Mouse (Mus musculus): ENCODE measurements around the gene Gm13696.
"Not testable (repeated sequence)": the region's sequence is repeated elsewhere in the genome, so short reads cannot be mapped to it uniquely, and the experiment has no call there.

The Gm13696 gene

DNA sequence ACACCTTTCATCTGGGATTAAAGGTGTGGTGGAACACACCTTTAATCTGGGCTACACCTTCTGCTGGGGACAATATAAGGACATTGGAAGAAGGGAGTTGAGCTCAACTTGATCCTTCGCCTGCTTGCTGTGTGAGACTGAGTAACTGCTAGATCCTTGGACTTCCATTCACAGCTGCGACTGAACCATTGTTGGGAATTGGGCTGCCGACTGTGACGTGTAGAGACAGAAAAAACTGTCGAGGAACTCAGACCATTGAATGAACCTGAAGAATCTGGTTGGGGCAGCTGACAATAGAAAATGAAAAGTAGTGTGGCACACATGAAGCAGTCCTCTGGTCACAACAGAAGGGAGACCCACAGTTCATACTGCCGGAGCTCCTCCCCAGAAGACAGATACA, at the start of gene Gm13696:
Gm13696 (plus strand) TSS at position 301 of the 400 bp plus-strand sequence.
- not testable (repeated sequence) for ATAC-seq (ENCODE audit: low TSS enrichment)

DNA sequence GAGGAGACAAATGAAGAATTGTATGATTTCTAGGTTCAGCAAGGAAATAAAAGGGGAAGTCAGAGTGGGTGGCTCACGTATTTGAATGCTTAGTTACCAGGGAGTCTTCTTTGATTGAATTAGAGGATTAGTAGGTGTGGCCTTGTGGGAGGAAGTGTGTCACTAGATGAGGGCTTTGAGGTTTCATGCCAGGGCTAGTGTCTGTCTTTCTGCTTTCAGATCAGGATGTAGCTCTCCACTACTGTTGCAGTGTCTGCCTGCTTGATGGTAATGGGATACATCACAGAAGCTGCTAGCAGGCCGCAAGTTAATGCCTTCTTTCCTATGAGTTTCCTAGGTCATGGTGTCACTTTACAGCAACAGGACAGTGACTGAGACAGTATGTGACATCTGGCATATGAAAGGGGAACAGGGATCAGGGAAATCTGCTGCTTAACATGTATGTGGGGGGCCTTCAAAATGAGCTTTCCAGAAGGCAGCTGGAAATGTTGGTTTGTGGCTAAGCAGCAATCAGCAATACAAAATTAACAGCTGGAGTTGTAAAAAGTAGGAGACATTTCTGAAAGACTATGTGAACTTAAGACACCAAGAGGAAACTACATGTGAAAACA, 43.3 kb upstream of the Gm13696 start:
- ATAC-seq (ENCODE audit: low TSS enrichment): no peak

DNA sequence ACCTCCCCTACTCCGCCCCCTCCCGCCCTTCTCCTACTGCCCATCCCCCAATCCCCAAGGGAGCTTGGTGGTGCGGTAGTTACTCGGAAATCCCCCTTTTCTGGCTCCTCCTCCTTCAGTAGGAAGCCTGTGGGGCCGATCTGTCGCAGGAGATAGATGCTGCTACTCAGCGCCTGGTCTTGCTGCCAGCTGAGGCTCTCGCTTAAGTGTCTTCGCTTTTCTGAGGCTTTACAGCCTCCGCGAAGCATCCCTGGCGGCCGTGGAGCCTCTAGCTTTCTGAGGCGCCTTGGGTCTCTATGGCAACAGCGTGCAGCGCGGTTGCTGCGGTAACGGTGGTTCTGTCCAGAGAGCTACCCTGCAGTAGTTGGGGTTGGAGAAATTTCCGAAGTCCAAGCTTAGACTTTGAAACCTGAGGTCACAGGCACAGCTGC, 32.0 kb upstream of the Gm13696 start, which contains the start of gene Zswim2:
Zswim2 (minus strand) TSS at position 298 of the 431 bp plus-strand sequence.
- peak; percentile 100 for ATAC-seq (ENCODE audit: low TSS enrichment)

DNA sequence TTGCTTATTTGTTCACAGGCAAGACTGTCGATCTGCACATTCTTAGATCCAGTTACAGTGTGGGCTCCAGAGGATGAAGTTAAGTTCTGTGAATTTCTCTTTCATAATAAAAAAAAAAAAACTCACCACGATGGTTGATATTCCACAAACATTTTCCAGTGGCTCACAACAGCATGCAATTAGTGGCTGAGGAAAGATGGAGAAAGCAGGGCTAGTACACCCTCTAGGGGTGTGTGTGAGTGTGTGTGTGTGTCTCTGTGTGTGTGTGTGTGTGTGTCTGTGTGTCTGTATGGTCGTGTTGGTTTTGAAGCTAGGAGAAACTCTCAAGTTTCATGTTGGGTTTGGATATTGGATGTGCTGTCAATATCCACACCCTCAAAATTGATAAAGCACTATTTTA, 31.5 kb upstream of the Gm13696 start:
- no peak for ATAC-seq (ENCODE audit: low TSS enrichment)

DNA sequence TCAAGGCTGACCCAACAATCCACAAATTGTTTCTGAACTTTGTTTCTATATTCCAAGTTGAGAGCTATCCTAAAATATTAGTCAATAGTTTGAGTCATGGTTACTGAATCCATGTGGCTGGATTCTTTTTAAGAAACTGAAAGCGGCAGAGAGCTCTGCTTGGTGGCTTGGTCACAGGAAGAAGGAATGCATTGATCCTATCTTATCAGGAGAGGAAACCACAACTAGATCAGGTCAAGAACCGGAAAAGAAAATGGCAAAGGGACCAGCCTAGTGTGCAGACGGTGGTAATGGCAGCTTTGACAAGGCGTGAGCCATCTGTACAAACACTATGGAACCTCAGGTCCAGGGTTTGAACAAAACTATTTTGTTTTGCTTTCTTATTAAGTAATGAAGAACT, 31.1 kb upstream of the Gm13696 start:
- ATAC-seq (ENCODE audit: low TSS enrichment): no peak

DNA sequence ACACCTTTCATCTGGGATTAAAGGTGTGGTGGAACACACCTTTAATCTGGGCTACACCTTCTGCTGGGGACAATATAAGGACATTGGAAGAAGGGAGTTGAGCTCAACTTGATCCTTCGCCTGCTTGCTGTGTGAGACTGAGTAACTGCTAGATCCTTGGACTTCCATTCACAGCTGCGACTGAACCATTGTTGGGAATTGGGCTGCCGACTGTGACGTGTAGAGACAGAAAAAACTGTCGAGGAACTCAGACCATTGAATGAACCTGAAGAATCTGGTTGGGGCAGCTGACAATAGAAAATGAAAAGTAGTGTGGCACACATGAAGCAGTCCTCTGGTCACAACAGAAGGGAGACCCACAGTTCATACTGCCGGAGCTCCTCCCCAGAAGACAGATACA, 17.5 kb upstream of the Gm13696 start, which contains the start of gene Gm13698:
Gm13698 (plus strand) TSS at position 301 of the 400 bp plus-strand sequence.
- not testable (repeated sequence) for ATAC-seq (ENCODE audit: low TSS enrichment)

DNA sequence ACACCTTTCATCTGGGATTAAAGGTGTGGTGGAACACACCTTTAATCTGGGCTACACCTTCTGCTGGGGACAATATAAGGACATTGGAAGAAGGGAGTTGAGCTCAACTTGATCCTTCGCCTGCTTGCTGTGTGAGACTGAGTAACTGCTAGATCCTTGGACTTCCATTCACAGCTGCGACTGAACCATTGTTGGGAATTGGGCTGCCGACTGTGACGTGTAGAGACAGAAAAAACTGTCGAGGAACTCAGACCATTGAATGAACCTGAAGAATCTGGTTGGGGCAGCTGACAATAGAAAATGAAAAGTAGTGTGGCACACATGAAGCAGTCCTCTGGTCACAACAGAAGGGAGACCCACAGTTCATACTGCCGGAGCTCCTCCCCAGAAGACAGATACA, 11.7 kb upstream of the Gm13696 start, which contains the start of gene Gm13693:
Gm13693 (plus strand) TSS at position 301 of the 400 bp plus-strand sequence.
- not testable (repeated sequence) for ATAC-seq (ENCODE audit: low TSS enrichment)

DNA sequence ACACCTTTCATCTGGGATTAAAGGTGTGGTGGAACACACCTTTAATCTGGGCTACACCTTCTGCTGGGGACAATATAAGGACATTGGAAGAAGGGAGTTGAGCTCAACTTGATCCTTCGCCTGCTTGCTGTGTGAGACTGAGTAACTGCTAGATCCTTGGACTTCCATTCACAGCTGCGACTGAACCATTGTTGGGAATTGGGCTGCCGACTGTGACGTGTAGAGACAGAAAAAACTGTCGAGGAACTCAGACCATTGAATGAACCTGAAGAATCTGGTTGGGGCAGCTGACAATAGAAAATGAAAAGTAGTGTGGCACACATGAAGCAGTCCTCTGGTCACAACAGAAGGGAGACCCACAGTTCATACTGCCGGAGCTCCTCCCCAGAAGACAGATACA, 5.9 kb upstream of the Gm13696 start, which contains the start of gene Gm13695:
Gm13695 (plus strand) TSS at position 301 of the 400 bp plus-strand sequence.
- not testable (repeated sequence) for ATAC-seq (ENCODE audit: low TSS enrichment)

DNA sequence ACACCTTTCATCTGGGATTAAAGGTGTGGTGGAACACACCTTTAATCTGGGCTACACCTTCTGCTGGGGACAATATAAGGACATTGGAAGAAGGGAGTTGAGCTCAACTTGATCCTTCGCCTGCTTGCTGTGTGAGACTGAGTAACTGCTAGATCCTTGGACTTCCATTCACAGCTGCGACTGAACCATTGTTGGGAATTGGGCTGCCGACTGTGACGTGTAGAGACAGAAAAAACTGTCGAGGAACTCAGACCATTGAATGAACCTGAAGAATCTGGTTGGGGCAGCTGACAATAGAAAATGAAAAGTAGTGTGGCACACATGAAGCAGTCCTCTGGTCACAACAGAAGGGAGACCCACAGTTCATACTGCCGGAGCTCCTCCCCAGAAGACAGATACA, 5.7 kb downstream of the Gm13696 start, which contains the start of gene Gm13694:
Gm13694 (plus strand) TSS at position 301 of the 400 bp plus-strand sequence.
- not testable (repeated sequence) for ATAC-seq (ENCODE audit: low TSS enrichment)

DNA sequence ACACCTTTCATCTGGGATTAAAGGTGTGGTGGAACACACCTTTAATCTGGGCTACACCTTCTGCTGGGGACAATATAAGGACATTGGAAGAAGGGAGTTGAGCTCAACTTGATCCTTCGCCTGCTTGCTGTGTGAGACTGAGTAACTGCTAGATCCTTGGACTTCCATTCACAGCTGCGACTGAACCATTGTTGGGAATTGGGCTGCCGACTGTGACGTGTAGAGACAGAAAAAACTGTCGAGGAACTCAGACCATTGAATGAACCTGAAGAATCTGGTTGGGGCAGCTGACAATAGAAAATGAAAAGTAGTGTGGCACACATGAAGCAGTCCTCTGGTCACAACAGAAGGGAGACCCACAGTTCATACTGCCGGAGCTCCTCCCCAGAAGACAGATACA, 11.5 kb downstream of the Gm13696 start, which contains the start of gene Gm13697:
Gm13697 (plus strand) TSS at position 301 of the 400 bp plus-strand sequence.
- not testable (repeated sequence) for ATAC-seq (ENCODE audit: low TSS enrichment)

DNA sequence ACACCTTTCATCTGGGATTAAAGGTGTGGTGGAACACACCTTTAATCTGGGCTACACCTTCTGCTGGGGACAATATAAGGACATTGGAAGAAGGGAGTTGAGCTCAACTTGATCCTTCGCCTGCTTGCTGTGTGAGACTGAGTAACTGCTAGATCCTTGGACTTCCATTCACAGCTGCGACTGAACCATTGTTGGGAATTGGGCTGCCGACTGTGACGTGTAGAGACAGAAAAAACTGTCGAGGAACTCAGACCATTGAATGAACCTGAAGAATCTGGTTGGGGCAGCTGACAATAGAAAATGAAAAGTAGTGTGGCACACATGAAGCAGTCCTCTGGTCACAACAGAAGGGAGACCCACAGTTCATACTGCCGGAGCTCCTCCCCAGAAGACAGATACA, 17.3 kb downstream of the Gm13696 start, which contains the start of gene Gm13691:
Gm13691 (plus strand) TSS at position 301 of the 400 bp plus-strand sequence.
- not testable (repeated sequence) for ATAC-seq (ENCODE audit: low TSS enrichment)

DNA sequence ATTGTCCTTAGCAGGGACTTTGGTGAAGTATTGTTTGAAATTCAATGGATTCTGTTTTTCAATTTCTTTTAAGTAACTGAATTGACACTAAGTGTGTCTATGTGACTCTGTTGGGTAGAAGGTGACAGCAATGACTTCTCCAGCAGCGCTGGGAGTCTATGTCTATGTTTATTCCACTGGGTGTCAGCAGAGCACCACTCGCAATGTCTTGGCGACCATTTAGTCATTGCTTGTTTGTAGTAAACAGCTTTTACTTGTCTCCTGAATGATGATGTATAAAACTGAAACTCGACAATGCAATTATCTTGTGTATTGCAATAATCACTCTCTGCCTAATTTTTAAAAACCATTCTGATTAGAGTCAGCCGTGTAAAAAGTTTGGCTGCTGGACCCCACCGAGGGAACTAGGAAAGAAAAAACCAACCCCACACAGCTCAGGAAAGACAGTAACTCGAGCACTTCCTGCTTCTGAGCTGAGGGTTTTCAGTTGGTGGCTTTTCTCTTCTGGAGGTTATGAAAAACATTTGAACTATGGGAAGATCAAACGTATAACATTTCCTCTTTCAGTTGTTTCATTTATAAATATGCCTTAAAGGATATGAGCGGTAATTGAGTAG, 20.8 kb downstream of the Gm13696 start:
- not testable (repeated sequence) for ATAC-seq (ENCODE audit: low TSS enrichment)

DNA sequence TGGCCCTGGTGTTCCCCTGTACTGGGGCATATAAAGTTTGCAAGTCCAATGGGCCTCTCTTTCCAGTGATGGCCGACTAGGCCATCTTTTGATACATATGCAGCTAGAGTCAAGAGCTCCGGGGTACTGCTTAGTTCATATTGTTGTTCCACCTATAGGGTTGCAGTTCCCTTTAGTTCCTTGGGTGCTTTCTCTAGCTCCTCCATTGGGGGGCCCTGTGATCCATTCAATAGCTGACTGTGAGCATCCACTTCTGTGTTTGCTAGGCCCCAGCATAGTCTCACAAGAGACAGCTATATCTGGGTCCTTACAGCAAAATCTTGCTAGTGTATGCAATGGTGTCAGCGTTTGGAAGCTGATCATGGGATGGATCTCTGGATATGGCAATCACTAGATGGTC, 21.6 kb downstream of the Gm13696 start:
- not testable (repeated sequence) for ATAC-seq (ENCODE audit: low TSS enrichment)

DNA sequence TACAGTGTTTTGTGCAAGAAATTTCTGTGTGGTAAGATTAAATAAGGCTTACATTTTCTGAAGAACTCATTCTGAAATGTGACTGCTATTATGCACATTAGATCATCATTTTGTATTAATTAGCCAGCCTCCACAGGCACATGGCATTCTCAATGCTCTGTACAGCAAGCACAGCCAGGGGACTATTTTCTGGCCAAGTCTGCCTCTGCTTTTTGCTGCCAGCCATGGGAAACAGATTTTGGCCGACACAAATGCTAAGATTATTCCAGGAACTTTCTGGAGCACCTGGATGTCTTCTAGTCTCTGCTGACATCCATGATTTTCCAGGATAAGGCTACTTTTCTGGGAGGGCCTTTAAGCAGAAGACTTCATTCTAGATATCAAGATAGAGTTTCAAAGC, 36.0 kb downstream of the Gm13696 start:
- no peak for ATAC-seq (ENCODE audit: low TSS enrichment)

DNA sequence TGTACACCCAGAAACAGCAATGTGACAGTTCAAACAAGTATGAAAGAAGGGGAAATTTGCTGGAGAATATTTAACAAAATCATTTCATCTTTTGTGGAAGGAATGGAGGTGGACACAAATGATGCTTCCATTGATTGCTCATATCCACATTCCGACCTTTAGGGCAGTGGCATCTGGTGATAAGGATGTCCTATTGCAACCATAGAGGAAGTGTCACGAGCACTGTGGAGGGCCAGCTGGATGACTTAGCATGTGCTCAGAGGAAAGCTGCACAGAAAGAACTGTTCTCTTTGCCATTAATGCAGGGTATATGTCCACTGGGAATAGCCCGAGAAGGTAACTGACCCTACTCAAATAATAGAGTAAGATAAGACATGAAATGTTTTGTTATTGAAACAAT, 36.9 kb downstream of the Gm13696 start:
- no peak for ATAC-seq (ENCODE audit: low TSS enrichment)

DNA sequence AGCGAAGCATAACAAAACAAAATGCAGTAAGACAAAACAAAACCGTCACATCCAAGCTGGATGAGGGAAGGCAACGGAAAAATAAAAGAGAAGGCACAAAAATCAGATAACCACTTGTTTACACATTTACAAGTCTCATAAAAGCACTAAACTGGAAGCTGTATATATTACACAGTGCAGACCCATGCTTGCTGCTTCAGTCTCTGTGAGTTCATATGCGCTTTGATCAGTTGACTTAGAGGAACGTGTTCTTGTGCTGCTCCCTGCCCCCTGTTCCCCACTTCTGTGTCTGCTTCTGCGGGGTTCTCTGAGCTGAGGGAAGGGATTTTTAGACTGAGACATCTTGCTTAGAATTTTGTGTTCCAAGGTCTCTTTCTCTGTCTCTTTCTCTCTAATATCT, 41.6 kb downstream of the Gm13696 start:
- no peak for ATAC-seq (ENCODE audit: low TSS enrichment)

DNA sequence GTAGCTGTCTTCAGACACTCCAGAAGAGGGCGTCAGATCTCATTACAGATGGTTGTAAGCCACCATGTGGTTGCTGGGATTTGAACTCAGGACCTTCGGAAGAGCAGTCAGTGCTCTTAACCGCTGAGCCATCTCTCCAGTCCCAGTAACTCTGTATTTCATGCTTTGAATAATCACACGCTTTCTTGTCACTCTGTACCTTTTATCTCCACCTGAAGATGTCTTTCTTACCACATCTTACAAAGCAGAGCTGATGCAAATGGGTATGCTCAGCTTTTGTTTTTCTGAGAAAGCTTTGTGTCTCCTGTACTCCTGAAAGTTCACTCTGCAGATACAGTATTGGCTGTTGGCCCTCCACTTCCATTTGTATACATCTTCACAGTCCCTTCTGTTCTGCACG, 43.4 kb downstream of the Gm13696 start:
- not testable (repeated sequence) for ATAC-seq (ENCODE audit: low TSS enrichment)

DNA sequence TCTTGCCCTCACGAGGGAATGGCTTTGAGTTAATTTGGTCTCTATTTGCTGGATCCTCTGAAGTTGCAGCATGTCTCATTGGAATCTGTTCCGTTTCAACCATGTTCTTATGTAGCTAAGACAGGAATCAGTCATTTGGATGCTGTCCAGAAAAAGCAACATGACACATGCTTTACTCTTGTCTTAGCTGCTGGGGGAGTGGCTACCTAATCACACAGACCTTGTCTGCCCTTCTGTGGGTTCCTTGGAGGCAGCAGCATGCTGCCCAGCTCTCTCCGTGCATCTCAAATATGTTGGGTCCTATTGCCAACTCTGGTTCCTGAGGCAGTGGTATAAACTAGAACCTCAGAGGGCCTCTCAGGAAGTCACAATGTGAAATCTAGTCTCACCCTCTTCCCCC, 45.4 kb downstream of the Gm13696 start:
- ATAC-seq (ENCODE audit: low TSS enrichment): no peak

DNA sequence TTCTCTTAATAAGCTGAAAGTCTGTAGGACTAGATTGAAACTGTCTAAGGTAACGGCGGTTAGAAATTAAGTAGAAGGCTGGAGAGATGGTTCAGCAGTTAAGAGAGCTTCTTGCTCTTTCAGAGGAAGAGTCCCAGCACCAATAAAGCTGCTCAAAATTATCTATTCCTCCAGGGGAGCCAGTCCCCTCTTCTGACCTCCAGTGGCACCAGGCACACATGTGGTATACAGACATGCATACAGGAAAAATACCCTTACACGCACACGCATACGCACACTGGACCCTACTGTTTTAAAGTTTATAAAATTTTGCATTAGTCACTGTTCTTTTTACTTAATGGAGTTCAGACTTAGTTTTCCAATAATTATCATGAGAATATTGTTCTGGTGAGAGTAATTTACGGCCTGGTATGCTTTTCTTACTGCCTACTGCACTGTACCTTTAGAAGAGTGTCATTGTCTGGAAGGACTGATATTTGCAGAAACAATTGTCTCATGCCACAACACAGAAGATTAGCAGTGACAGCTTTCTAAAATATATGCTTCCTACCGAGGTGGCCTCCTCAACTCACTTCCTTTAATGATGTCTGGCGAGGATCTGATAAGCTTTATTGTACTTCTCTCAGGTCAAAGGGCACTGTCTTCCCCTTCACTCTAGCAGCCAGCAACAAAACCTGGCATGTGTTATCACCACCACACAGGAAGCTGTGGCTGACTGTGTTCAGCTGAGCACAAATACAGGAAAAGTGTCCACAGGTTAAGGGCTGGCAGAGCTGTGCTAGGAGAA, 46.8 kb downstream of the Gm13696 start:
- ATAC-seq (ENCODE audit: low TSS enrichment): no peak

DNA sequence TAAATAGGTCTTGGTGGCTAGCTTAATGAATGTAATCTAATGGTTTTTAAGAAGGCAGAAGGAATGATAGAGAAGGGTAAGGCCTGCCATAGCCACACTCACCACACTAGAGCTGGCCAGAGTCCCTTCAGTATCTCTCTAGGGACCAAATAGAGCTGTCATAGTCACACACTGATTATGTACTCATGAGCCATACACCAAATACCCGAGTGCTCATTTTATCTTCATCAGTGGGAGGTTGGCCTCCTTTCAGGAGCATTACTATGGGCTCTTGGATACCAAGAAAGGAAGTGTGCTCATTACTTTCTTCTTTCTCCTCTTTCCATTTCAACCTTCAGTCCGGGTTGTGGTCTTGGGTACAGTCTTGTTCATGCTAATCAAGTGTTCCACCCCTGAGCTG, 49.0 kb downstream of the Gm13696 start:
- peak; percentile 72 for ATAC-seq (ENCODE audit: low TSS enrichment)

DNA sequence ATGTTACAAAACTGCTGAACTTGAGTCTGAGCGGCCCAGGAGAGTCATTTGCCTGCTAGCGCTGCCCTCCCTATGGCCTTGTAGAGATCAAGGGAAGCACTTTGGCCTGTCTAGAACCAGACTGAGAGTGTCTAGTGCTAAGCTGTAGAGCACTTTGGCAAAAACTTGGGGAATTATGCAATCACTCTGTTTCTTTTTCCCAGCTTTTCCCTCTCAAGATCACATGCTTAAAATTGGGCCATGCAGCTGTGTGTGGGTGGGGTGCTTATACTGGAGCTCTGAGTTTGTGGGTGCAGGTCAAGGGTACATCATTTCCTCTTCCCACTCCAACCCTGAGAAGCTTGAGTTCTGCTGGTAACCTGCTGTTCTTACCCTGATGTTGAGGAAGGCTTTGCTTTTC, 50.0 kb downstream of the Gm13696 start:
- peak; percentile 83 for ATAC-seq (ENCODE audit: low TSS enrichment)

DNA sequence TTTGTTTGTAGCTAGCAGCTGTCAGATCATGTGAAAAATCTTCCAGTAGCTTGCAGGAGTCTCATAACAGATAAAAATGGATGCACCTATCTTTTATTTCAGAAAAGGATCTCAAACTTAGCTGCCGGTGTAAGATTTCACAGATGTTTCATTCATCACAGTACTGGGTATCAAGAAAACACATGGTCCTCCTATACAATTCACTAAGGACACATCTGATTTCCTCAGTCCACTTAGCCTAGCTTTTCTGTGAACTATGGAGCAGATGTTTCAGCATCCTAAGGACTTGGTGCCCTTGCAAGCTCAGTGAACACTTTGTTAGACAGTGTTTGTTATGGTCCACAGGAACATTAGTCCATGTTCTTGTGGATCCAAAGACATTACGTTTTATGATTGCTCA, 50.4 kb downstream of the Gm13696 start:
- peak; percentile 65 for ATAC-seq (ENCODE audit: low TSS enrichment)
